In the genomic region with DNA sequence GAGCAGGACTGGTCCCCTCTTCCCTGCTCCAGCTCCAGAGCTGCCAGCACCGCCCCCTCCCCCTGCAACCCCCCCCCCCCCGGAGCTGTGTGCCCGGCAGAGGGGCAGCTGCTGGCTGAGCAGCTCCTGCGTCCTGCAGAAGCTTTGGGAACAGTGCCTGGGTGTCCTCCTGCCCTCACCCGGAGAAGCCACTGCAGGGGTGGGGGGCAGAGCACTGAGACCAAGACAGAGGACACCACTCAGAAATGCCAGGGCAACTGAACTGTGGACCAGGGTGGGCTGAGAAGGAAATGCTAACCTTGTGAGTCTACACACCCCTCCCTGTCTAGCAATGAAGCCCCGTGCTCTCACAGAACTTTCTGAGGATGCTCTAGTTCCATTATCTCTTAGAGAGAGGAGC, we compare ENCODE assay signal across 23 mouse cellular contexts. TPM values are rescaled to one million over a fixed set of nuclear protein-coding genes. Genes with fewer than 3 reads are reported as not detected.
"Had no signal": no experiment of that assay in that cellular context is flagged by ENCODE, and none has a peak within 500 bp of the region (broad histone marks: within the 10 kb centered on the region; RNA-seq: fewer than 3 reads in every experiment).

Aym1 (plus strand) TSS at position 109 of the 400 bp plus-strand sequence.

- DNase-seq: kidney, adult 18-20 months; kidney, postnatal 10 days; kidney, postnatal 4 days; lung, adult 2 months; lung, postnatal 36 days; right cerebral cortex, postnatal 4 days; spleen, adult 18-20 months; thymus, adult 18-20 months; thymus, postnatal 14 days had no signal

- H3K27me3 ChIP-seq: stomach, embryonic 15.5 days had no signal

- H3K27ac ChIP-seq: layer of hippocampus, adult 2 months; limb, embryonic 10.5 days; liver, embryonic 15.5 days; stomach, embryonic 15.5 days had no signal

- H3K4me2 ChIP-seq: liver, embryonic 11.5 days; liver, embryonic 15.5 days; stomach, embryonic 15.5 days had no signal

- H3K4me3 ChIP-seq: layer of hippocampus, adult 2 months; limb, embryonic 10.5 days; liver, embryonic 15.5 days; stomach, embryonic 15.5 days had no signal

- H3K9ac ChIP-seq: liver, embryonic 15.5 days; stomach, embryonic 15.5 days had no signal

- H3K9me3 ChIP-seq: limb, embryonic 10.5 days; liver, embryonic 15.5 days; stomach, embryonic 15.5 days had no signal

- H3K36me3 ChIP-seq: limb, embryonic 10.5 days; liver, embryonic 15.5 days; stomach, embryonic 15.5 days had no signal

- ATAC-seq: lung, postnatal 0 days had no signal

- H3K4me1 ChIP-seq: liver, embryonic 15.5 days; stomach, embryonic 15.5 days had no signal

RNA-seq across cellular contexts. Expression of gene Aym1, which starts in this region (rescaled TPM):
- total RNA-seq: layer of hippocampus, adult 2 months; layer of hippocampus, postnatal 10 days; left cerebral cortex, adult 18-20 months; left cerebral cortex, postnatal 10 days; megakaryocyte progenitor cell, adult 5-6 weeks; monocyte, adult 5-6 weeks had no signal
- polyA plus RNA-seq: kidney, embryonic 14.5 days; limb, embryonic 10.5 days; limb, embryonic 14.5 days; liver, embryonic 11.5 days; liver, embryonic 15.5 days; lung, adult 2 months; lung, postnatal 0 days; neural tube, embryonic 14.5 days; stomach, embryonic 15.5 days had no signal
